Mouse (Mus musculus): ENCODE results near the gene Olfr1201. TPM values are rescaled to one million over a fixed set of nuclear protein-coding genes. Genes with fewer than 3 reads are reported as not detected.

Olfr1201 gene
- total RNA-seq (2017) = not detected in 2 replicates

GRCm38 (mm10) chr2:88792736-88793135 lies at the start of gene Olfr1201:
Gene Olfr1201 (plus strand): TSS chr2:88793036.
- ATAC-seq (replicated peaks in 1 of 2; ENCODE audit: insufficient read depth in 1 of 2, low FRiP score in 2 of 2, low TSS enrichment in 1 of 2, low read depth in 1 of 2, poor library complexity in 2 of 2, severe bottlenecking in 2 of 2) = no peak

GRCm38 (mm10) chr2:88743379-88743778 lies 49.5 kb upstream of the Olfr1201 start:
- ATAC-seq (replicated peaks in 1 of 2; ENCODE audit: insufficient read depth in 1 of 2, low FRiP score in 2 of 2, low TSS enrichment in 1 of 2, low read depth in 1 of 2, poor library complexity in 2 of 2, severe bottlenecking in 2 of 2) = no peak

- ATAC-seq (replicated peaks in 1 of 2; ENCODE audit: insufficient read depth in 1 of 2, low FRiP score in 2 of 2, low TSS enrichment in 1 of 2, low read depth in 1 of 2, poor library complexity in 2 of 2, severe bottlenecking in 2 of 2) = no peak
Observed at GRCm38 (mm10) chr2:88751270-88751669, 41.6 kb upstream of the Olfr1201 start, which contains the start of gene Olfr1198. Gene Olfr1198 (minus strand): TSS chr2:88751370.

GRCm38 (mm10) chr2:88760369-88760768 lies 32.5 kb upstream of the Olfr1201 start, which contains the start of gene Olfr1199:
Gene Olfr1199 (minus strand): TSS chr2:88760469.
- no peak for ATAC-seq (replicated peaks in 1 of 2; ENCODE audit: insufficient read depth in 1 of 2, low FRiP score in 2 of 2, low TSS enrichment in 1 of 2, low read depth in 1 of 2, poor library complexity in 2 of 2, severe bottlenecking in 2 of 2)

- no peak for ATAC-seq (replicated peaks in 1 of 2; ENCODE audit: insufficient read depth in 1 of 2, low FRiP score in 2 of 2, low TSS enrichment in 1 of 2, low read depth in 1 of 2, poor library complexity in 2 of 2, severe bottlenecking in 2 of 2)
Observed at GRCm38 (mm10) chr2:88770388-88770787, 22.4 kb upstream of the Olfr1201 start, which contains the start of gene Olfr1200. Gene Olfr1200 (minus strand): TSS chr2:88770488.

GRCm38 (mm10) chr2:88814196-88814595 lies 21.4 kb downstream of the Olfr1201 start, which contains the start of gene Olfr1202:
Gene Olfr1202 (plus strand): TSS chr2:88814496.
- no peak for ATAC-seq (replicated peaks in 1 of 2; ENCODE audit: insufficient read depth in 1 of 2, low FRiP score in 2 of 2, low TSS enrichment in 1 of 2, low read depth in 1 of 2, poor library complexity in 2 of 2, severe bottlenecking in 2 of 2)

- no peak for ATAC-seq (replicated peaks in 1 of 2; ENCODE audit: insufficient read depth in 1 of 2, low FRiP score in 2 of 2, low TSS enrichment in 1 of 2, low read depth in 1 of 2, poor library complexity in 2 of 2, severe bottlenecking in 2 of 2)
Observed at GRCm38 (mm10) chr2:88829437-88829836, 36.6 kb downstream of the Olfr1201 start, which contains the start of gene Olfr1205. Gene Olfr1205 (plus strand): TSS chr2:88829737.

GRCm38 (mm10) chr2:88838477-88838876 lies 45.6 kb downstream of the Olfr1201 start:
- ATAC-seq (replicated peaks in 1 of 2; ENCODE audit: insufficient read depth in 1 of 2, low FRiP score in 2 of 2, low TSS enrichment in 1 of 2, low read depth in 1 of 2, poor library complexity in 2 of 2, severe bottlenecking in 2 of 2) = no peak

Other genes starting within 250 kb of the Olfr1201 start
- gene Olfr1188, start 236.1 kb upstream of the Olfr1201 start, total RNA-seq (2017) = not detected in 2 replicates
- gene Olfr1189, start 206.6 kb upstream of the Olfr1201 start, total RNA-seq (2017) = not detected in 2 replicates
- gene Olfr1191-ps1, start 152.5 kb upstream of the Olfr1201 start, total RNA-seq (2017) = not detected in 2 replicates
- gene Olfr1192-ps1, start 144.5 kb upstream of the Olfr1201 start, total RNA-seq (2017) = not detected in 2 replicates
- gene Olfr1193, start 117.4 kb upstream of the Olfr1201 start, total RNA-seq (2017) = not detected in 2 replicates
- gene Olfr1195, start 103.8 kb upstream of the Olfr1201 start, total RNA-seq (2017) = not detected in 2 replicates
- not detected in 2 replicates for gene Olfr1196, start 88.4 kb upstream of the Olfr1201 start, total RNA-seq (2017)
- not detected in 2 replicates for gene Olfr1197, start 60.7 kb upstream of the Olfr1201 start, total RNA-seq (2017)
- not detected in 2 replicates for gene Olfr1198, start 41.7 kb upstream of the Olfr1201 start, total RNA-seq (2017)
- gene Olfr1199, start 32.6 kb upstream of the Olfr1201 start, total RNA-seq (2017) = not detected in 2 replicates
- gene Olfr1200, start 22.5 kb upstream of the Olfr1201 start, total RNA-seq (2017) = not detected in 2 replicates
- not detected in 2 replicates for gene Olfr1202, start 21.5 kb downstream of the Olfr1201 start, total RNA-seq (2017)
- not detected in 2 replicates for gene Olfr1205, start 36.7 kb downstream of the Olfr1201 start, total RNA-seq (2017)
- gene Olfr1204, start 56.3 kb downstream of the Olfr1201 start, total RNA-seq (2017) = not detected in 2 replicates
- not detected in 2 replicates for gene Olfr1206, start 70.2 kb downstream of the Olfr1201 start, total RNA-seq (2017)
- gene Olfr1208, start 109.3 kb downstream of the Olfr1201 start, total RNA-seq (2017) = not detected in 2 replicates
- not detected in 2 replicates for gene Olfr1209, start 122.1 kb downstream of the Olfr1201 start, total RNA-seq (2017)
- gene Olfr1211, start 145.1 kb downstream of the Olfr1201 start, total RNA-seq (2017) = not detected in 2 replicates
- gene Olfr1212, start 160.9 kb downstream of the Olfr1201 start, total RNA-seq (2017) = not detected in 2 replicates
- not detected in 2 replicates for gene Gm13762, start 187.2 kb downstream of the Olfr1201 start, total RNA-seq (2017)
- not detected in 2 replicates for gene Olfr1214, start 199.6 kb downstream of the Olfr1201 start, total RNA-seq (2017)
- not detected in 2 replicates for gene Olfr1215, start 213.9 kb downstream of the Olfr1201 start, total RNA-seq (2017)
- gene Olfr1216, start 225.3 kb downstream of the Olfr1201 start, total RNA-seq (2017) = not detected in 2 replicates
- gene Olfr1217, start 239.0 kb downstream of the Olfr1201 start, total RNA-seq (2017) = not detected in 2 replicates